Comparison of ENCODE assay signal across 19 mouse cellular contexts in genomic region chr8:87434592-87434991, GRCm38 (mm10). TPM values are rescaled to one million over a fixed set of nuclear protein-coding genes. Genes with fewer than 3 reads are reported as not detected.
DNase-seq lines count a peak whose midpoint lies in the region; ATAC-seq and TF ChIP-seq lines count a peak whose summit lies in the region.
"Had no signal": no experiment of that assay in that cellular context is flagged by ENCODE, and none has a peak within 500 bp of the region (broad histone marks: within the 10 kb centered on the region; RNA-seq: fewer than 3 reads in every experiment).

No protein-coding gene starts in this region.

- TF ChIP-seq CTCF in brain, embryonic 14.5 days (IDR thresholded peaks at IDR 0.05; ENCODE audit: borderline replicate concordance, extremely low read depth, insufficient read depth, insufficient read length) = no peak

- no peaks in the 10 kb centered on the region for H3K9me3 ChIP-seq in limb, embryonic 11.5 days (ENCODE audit: control insufficient read depth, low read length)
- H3K9me3 ChIP-seq in limb, embryonic 10.5 days (replicated peaks) = no peaks in the 10 kb centered on the region
- H3K9me3 ChIP-seq in neural tube, embryonic 15.5 days (replicated peaks) = no peaks in the 10 kb centered on the region
- H3K9me3 ChIP-seq in hindbrain, embryonic 10.5 days = no peaks in the 10 kb centered on the region
- H3K9me3 ChIP-seq in midbrain, embryonic 13.5 days = no peaks in the 10 kb centered on the region
- H3K9me3 ChIP-seq: embryonic facial prominence, embryonic 10.5 days; embryonic facial prominence, embryonic 12.5 days; forebrain, embryonic 15.5 days had no signal

- no peaks in the 10 kb centered on the region for H3K36me3 ChIP-seq in limb, embryonic 11.5 days (ENCODE audit: control insufficient read depth, insufficient read depth, low read length)
- H3K36me3 ChIP-seq in limb, embryonic 10.5 days = no peaks in the 10 kb centered on the region
- no peaks in the 10 kb centered on the region for H3K36me3 ChIP-seq in neural tube, embryonic 15.5 days
- no peaks in the 10 kb centered on the region for H3K36me3 ChIP-seq in hindbrain, embryonic 10.5 days
- no peaks in the 10 kb centered on the region for H3K36me3 ChIP-seq in midbrain, embryonic 13.5 days
- H3K36me3 ChIP-seq: embryonic facial prominence, embryonic 10.5 days; embryonic facial prominence, embryonic 12.5 days; forebrain, embryonic 15.5 days had no signal

- peaks cover 2% of the 10 kb centered on the region; the same call in 1 of the 2 replicates for H3K4me1 ChIP-seq in limb, embryonic 11.5 days (ENCODE audit: control insufficient read depth, insufficient read depth, low read length)
- H3K4me1 ChIP-seq in limb, embryonic 10.5 days = peaks cover 10% of the 10 kb centered on the region
- H3K4me1 ChIP-seq in neural tube, embryonic 15.5 days = peaks cover 10% of the 10 kb centered on the region
- H3K4me1 ChIP-seq in hindbrain, embryonic 10.5 days (replicated peaks) = no peaks in the 10 kb centered on the region
- H3K4me1 ChIP-seq in midbrain, embryonic 13.5 days (replicated peaks) = 0 out of 2 replicates have a peak, but pooled peaks cover 2% of the 10 kb centered on the region
- H3K4me1 ChIP-seq: embryonic facial prominence, embryonic 10.5 days; embryonic facial prominence, embryonic 12.5 days had no signal

- H3K27me3 ChIP-seq in limb, embryonic 11.5 days (ENCODE audit: control insufficient read depth, insufficient read depth, low read length) = no peaks in the 10 kb centered on the region
- H3K27me3 ChIP-seq in limb, embryonic 10.5 days (ENCODE audit: low read depth, poor library complexity, severe bottlenecking) = peaks cover 10% of the 10 kb centered on the region; the same call in 1 of the 2 replicates
- H3K27me3 ChIP-seq in neural tube, embryonic 15.5 days (replicated peaks) = no peaks in the 10 kb centered on the region
- no peaks in the 10 kb centered on the region for H3K27me3 ChIP-seq in hindbrain, embryonic 10.5 days (ENCODE audit: insufficient read depth, poor library complexity, severe bottlenecking)
- no peaks in the 10 kb centered on the region for H3K27me3 ChIP-seq in midbrain, embryonic 13.5 days
- H3K27me3 ChIP-seq: embryonic facial prominence, embryonic 12.5 days; forebrain, embryonic 15.5 days had no signal

- WGBS in limb, embryonic 11.5 days = 28% methylated on average over 3 of the region's 3 CpGs
- WGBS in limb, embryonic 10.5 days = 57% methylated on average over 3 of the region's 3 CpGs
- WGBS in neural tube, embryonic 15.5 days = 38% methylated on average over 3 of the region's 3 CpGs
- 82% methylated on average over 3 of the region's 3 CpGs for WGBS in hindbrain, embryonic 10.5 days
- 86% methylated on average over 3 of the region's 3 CpGs for WGBS in midbrain, embryonic 13.5 days

- H3K4me3 ChIP-seq in limb, embryonic 11.5 days (ENCODE audit: low read depth, low read length) = no peak overlapping the region
- H3K4me3 ChIP-seq in limb, embryonic 10.5 days = no peak overlapping the region
- no peak overlapping the region for H3K4me3 ChIP-seq in neural tube, embryonic 15.5 days (replicated peaks)
- H3K4me3 ChIP-seq in hindbrain, embryonic 10.5 days = no peak overlapping the region
- no peak overlapping the region for H3K4me3 ChIP-seq in midbrain, embryonic 13.5 days (replicated peaks)
- H3K4me3 ChIP-seq: embryonic facial prominence, embryonic 10.5 days; embryonic facial prominence, embryonic 12.5 days; forebrain, embryonic 15.5 days had no signal

- peak; percentile 28 for DNase-seq in limb, embryonic 11.5 days (ENCODE audit: low spot score)
- no peak for DNase-seq in limb, embryonic 10.5 days (ENCODE audit: low spot score)
- DNase-seq in brain, embryonic 14.5 days (ENCODE audit: low read depth) = peak; percentile 40
- DNase-seq in forelimb bud, embryonic 11.5 days (ENCODE audit: low read depth, low spot score) = peak; percentile 13
- DNase-seq in hindbrain, embryonic 10.5 days (ENCODE audit: low spot score) = no peak
- DNase-seq: adrenal gland, adult 2 months; adrenal gland, postnatal 10 days; adrenal gland, postnatal 25 days; cerebellum, adult 11-12 months; cerebellum, adult 2 months; cerebellum, adult 9-10 months; cerebellum, postnatal 10 days; cerebellum, postnatal 25 days; forebrain, postnatal 0 days had no signal

- no peak overlapping the region for H3K4me2 ChIP-seq in limb, embryonic 11.5 days (ENCODE audit: low read depth, severe bottlenecking)
- no peak overlapping the region for H3K4me2 ChIP-seq in neural tube, embryonic 15.5 days
- H3K4me2 ChIP-seq in midbrain, embryonic 13.5 days (replicated peaks) = no peak overlapping the region
- H3K4me2 ChIP-seq: embryonic facial prominence, embryonic 12.5 days; forebrain, embryonic 15.5 days had no signal

- H3K9ac ChIP-seq in limb, embryonic 11.5 days (ENCODE audit: low read length) = no peak overlapping the region
- no peak overlapping the region for H3K9ac ChIP-seq in neural tube, embryonic 15.5 days (replicated peaks)
- no peak overlapping the region for H3K9ac ChIP-seq in midbrain, embryonic 13.5 days (replicated peaks)
- H3K9ac ChIP-seq: embryonic facial prominence, embryonic 12.5 days; forebrain, embryonic 15.5 days; forebrain, postnatal 0 days had no signal

- TF ChIP-seq POLR2A in brain, embryonic 14.5 days (IDR thresholded peaks at IDR 0.05; ENCODE audit: borderline replicate concordance, extremely low read depth, insufficient read depth, insufficient read length, poor library complexity, severe bottlenecking) = no peak

- no peak overlapping the region for H3K27ac ChIP-seq in limb, embryonic 11.5 days (replicated peaks; ENCODE audit: low read depth, low read length)
- no peak overlapping the region for H3K27ac ChIP-seq in limb, embryonic 10.5 days
- H3K27ac ChIP-seq in neural tube, embryonic 15.5 days (replicated peaks) = no peak overlapping the region
- H3K27ac ChIP-seq in hindbrain, embryonic 10.5 days = no peak overlapping the region
- no peak overlapping the region for H3K27ac ChIP-seq in midbrain, embryonic 13.5 days
- H3K27ac ChIP-seq: embryonic facial prominence, embryonic 10.5 days; embryonic facial prominence, embryonic 12.5 days; forebrain, embryonic 15.5 days had no signal

- 0 out of 2 replicates have a peak, but pooled peaks have one; percentile 31 for ATAC-seq in limb, embryonic 11.5 days (ENCODE audit: insufficient number of reproducible peaks, low FRiP score, low TSS enrichment, low read depth)
- peak; percentile 45; the same call in 1 of the 2 replicates for ATAC-seq in neural tube, embryonic 15.5 days (ENCODE audit: low FRiP score)
- no peak for ATAC-seq in midbrain, embryonic 13.5 days
- ATAC-seq: forebrain, embryonic 15.5 days; forebrain, postnatal 0 days had no signal

RNA-seq across cellular contexts. Expression of gene Cbln1, which starts 37.8 kb away (rescaled TPM):
- 4.8 and 5.9 TPM in 2 replicates for polyA plus RNA-seq in limb, embryonic 11.5 days (2014; fragmentation: Nextera tagmentation; extraction: Ambion mirVana)
- polyA plus RNA-seq in limb, embryonic 10.5 days (2016; fragmentation: Nextera tagmentation; extraction: Ambion mirVana) = 1.8 and 2.1 TPM in 2 replicates
- polyA plus RNA-seq in brain, embryonic 14.5 days (2012; rRNA removed) = 53.9 and 95.3 TPM in 2 replicates
- 20.2 and 25.5 TPM in 2 replicates for polyA plus RNA-seq in neural tube, embryonic 15.5 days (2015; fragmentation: Nextera tagmentation; extraction: Ambion mirVana)
- 3.6 and 11.7 TPM in 2 replicates for polyA plus RNA-seq in hindbrain, embryonic 10.5 days (2016; fragmentation: Nextera tagmentation; extraction: Ambion mirVana)
- 11.3 and 12.9 TPM in 2 replicates for polyA plus RNA-seq in midbrain, embryonic 13.5 days (2015; fragmentation: Nextera tagmentation; extraction: Ambion mirVana)

Comparison
In these comparisons a context has a peak if more than half of its experiments do, and no peak if none do; other contexts are left out.
1. DNase-seq: peak in limb, embryonic 11.5 days (single experiment), brain, embryonic 14.5 days (single experiment) and forelimb bud, embryonic 11.5 days (single experiment); none in limb, embryonic 10.5 days (single experiment) and hindbrain, embryonic 10.5 days (single experiment).